Mouse (Mus musculus) myocyte (in vitro differentiated cells): ENCODE results near the gene Zfp692.

Source experiments
- E2F4 ChIP-seq: IDR thresholded peaks from one replicate; pipeline ENCODE4 v1.6.1; 2011; ENCODE audit warnings: mild to moderate bottlenecking, control low read depth, moderate library complexity; ENCODE audit not compliant: insufficient read depth
- MAX ChIP-seq: IDR thresholded peaks from one replicate; pipeline ENCODE4 v1.6.1; 2011; ENCODE audit warnings: low read depth, mild to moderate bottlenecking, control low read depth
- MYOG ChIP-seq, 3 experiments: IDR thresholded peaks; one replicate each; pipeline ENCODE4 v1.6.1; 2011; ENCODE audit warnings: control low read depth in 2 of 3, low read depth in 2 of 3, mild to moderate bottlenecking in 2 of 3; ENCODE audit not compliant: insufficient read length in 2 of 3, control insufficient read depth in 1 of 3, insufficient read depth in 1 of 3
- POLR2A ChIP-seq: IDR thresholded peaks from one replicate; pipeline ENCODE4 v1.6.1; 2011; ENCODE audit warnings: low read depth, mild to moderate bottlenecking, control low read depth, moderate library complexity; ENCODE audit not compliant: insufficient read length
- POLR2AphosphoS2 ChIP-seq: IDR thresholded peaks from one replicate; pipeline ENCODE4 v1.6.1; 2011; ENCODE audit warnings: low read depth, control low read depth; ENCODE audit not compliant: insufficient read length
- SRF ChIP-seq: IDR thresholded peaks from one replicate; pipeline ENCODE4 v1.6.1; 2011; ENCODE audit warnings: low read depth; ENCODE audit not compliant: control insufficient read depth, insufficient read length

- TF ChIP-seq MAX, result no peak
- no peak for TF ChIP-seq POLR2A
- TF ChIP-seq E2F4, result no peak
- TF ChIP-seq POLR2AphosphoS2, result no peak
- no peak for TF ChIP-seq SRF
- no peak for TF ChIP-seq MYOG (IDR thresholded peaks at IDR 0.05; ENCODE audit: control insufficient read depth in 1 of 3, insufficient read depth in 1 of 3, insufficient read length in 2 of 3, low read depth in 2 of 3)
Observed at GRCm38 (mm10) chr11:58264546-58264945, 42.3 kb upstream of the Zfp692 start.
